23 mouse cellular contexts compared by ENCODE assay signal in the genomic region with DNA sequence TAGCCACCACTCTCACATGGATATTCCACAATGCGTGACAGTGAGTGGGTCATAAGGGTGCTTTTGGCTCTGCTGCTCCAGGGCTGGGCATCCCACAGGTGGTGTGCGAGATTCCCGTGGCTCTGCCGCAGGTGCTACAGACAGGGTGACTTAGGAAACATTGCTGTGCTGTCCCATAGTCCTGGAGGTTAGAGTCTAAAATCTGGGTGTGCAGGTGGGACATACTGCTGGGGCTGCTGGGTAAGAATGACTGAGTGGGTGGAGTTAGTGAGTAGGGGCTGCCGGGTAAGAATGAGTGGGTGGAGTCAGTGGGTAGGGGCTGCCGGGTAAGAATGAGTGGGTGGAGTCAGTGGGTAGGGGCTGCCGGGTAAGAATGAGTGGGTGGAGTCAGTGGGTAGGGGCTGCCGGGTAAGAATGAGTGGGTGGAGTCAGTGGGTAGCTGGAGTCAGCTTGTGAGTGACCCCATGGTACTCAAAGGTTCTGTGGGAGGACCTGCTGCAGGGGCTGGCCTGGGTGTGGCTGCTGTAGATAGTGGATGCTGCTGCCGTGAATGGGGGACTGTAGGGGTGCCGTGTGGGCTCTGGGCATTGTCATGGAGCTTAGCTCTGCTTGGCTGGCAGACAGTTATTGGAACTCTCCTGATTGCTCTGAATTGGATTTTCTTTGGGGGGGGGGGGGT. TPM values are rescaled to one million over a fixed set of nuclear protein-coding genes. Genes with fewer than 3 reads are reported as not detected.
DNase-seq lines count a peak whose midpoint lies in the region; ATAC-seq and TF ChIP-seq lines count a peak whose summit lies in the region.
"Had no signal": no experiment of that assay in that cellular context is flagged by ENCODE, and none has a peak within 500 bp of the region (broad histone marks: within the 10 kb centered on the region; RNA-seq: fewer than 3 reads in every experiment).

No protein-coding gene starts in this region.

- peak overlapping the region; percentile 93; the same call in 1 of the 2 replicates for H3K27ac ChIP-seq in gastrocnemius, adult 2 months
- no peak overlapping the region for H3K27ac ChIP-seq in CH12.LX (ENCODE audit: insufficient read depth, low read depth)
- H3K27ac ChIP-seq in liver, embryonic 13.5 days, result no peak overlapping the region
- H3K27ac ChIP-seq in forebrain, embryonic 15.5 days (replicated peaks), result no peak overlapping the region
- H3K27ac ChIP-seq: embryonic facial prominence, embryonic 10.5 days; heart, adult 2 months; hindbrain, embryonic 12.5 days; limb, embryonic 12.5 days; midbrain, embryonic 12.5 days had no signal

- no peak overlapping the region for H3K4me2 ChIP-seq in CH12.LX (ENCODE audit: insufficient read depth, low read depth, poor library complexity, severe bottlenecking)
- no peak overlapping the region for H3K4me2 ChIP-seq in liver, embryonic 13.5 days
- H3K4me2 ChIP-seq in forebrain, embryonic 15.5 days (replicated peaks), result no peak overlapping the region
- H3K4me2 ChIP-seq: hindbrain, embryonic 12.5 days; limb, embryonic 12.5 days; midbrain, embryonic 12.5 days had no signal

- peaks cover 19% of the 10 kb centered on the region for H3K27me3 ChIP-seq in CH12.LX (replicated peaks)
- H3K27me3 ChIP-seq in liver, embryonic 13.5 days, result no peaks in the 10 kb centered on the region
- H3K27me3 ChIP-seq in forebrain, embryonic 15.5 days, result no peaks in the 10 kb centered on the region
- H3K27me3 ChIP-seq: hindbrain, embryonic 12.5 days; limb, embryonic 12.5 days; midbrain, embryonic 12.5 days had no signal

- peak; percentile 43; the same call in 1 of the 2 replicates for TF ChIP-seq POLR2A in CH12.LX (IDR thresholded peaks at IDR 0.05; ENCODE audit: low read depth, low read length)

- no peak overlapping the region for H3K4me3 ChIP-seq in gastrocnemius, adult 2 months
- H3K4me3 ChIP-seq in CH12.LX (replicated peaks in 1 of 3; ENCODE audit: low read depth in 2 of 3, low read length in 2 of 3, poor library complexity in 1 of 3), result peak overlapping the region in 2 of 3 experiments; percentile 17 to 22
- H3K4me3 ChIP-seq in liver, embryonic 13.5 days (replicated peaks), result no peak overlapping the region
- no peak overlapping the region for H3K4me3 ChIP-seq in forebrain, embryonic 15.5 days
- H3K4me3 ChIP-seq: embryonic facial prominence, embryonic 10.5 days; heart, adult 2 months; hindbrain, embryonic 12.5 days; limb, embryonic 12.5 days; midbrain, embryonic 12.5 days had no signal

- peaks cover 4 to 29% of the 10 kb centered on the region in 2 experiments; a peak in 3 of 4 replicates for H3K4me1 ChIP-seq in CH12.LX (ENCODE audit: control insufficient read depth in 1 of 2, insufficient read depth in 2 of 2)
- H3K4me1 ChIP-seq in liver, embryonic 13.5 days (replicated peaks), result peaks cover 16% of the 10 kb centered on the region
- H3K4me1 ChIP-seq in forebrain, embryonic 15.5 days, result no peaks in the 10 kb centered on the region
- H3K4me1 ChIP-seq: embryonic facial prominence, embryonic 10.5 days; hindbrain, embryonic 12.5 days; limb, embryonic 12.5 days; midbrain, embryonic 12.5 days had no signal

- in situ Hi-C loops in CH12.LX (cut with MboI; ENCODE audit: low pct_ligation_motif_present, low pct_unique_long_range_greater_than_20kb, low sequenced_read_pairs), result no loop called here

- H3K9ac ChIP-seq in CH12.LX (ENCODE audit: insufficient read depth, low read depth), result no peak overlapping the region
- no peak overlapping the region for H3K9ac ChIP-seq in liver, embryonic 13.5 days
- H3K9ac ChIP-seq in forebrain, embryonic 15.5 days (replicated peaks), result no peak overlapping the region
- H3K9ac ChIP-seq: hindbrain, embryonic 12.5 days; limb, embryonic 12.5 days; midbrain, embryonic 12.5 days had no signal

- ATAC-seq in common myeloid progenitor, adult 5-6 weeks (replicated peaks; ENCODE audit: low read depth, poor library complexity, severe bottlenecking), result peak; percentile 58
- peak; percentile 63; the same call in 1 of the 2 replicates for ATAC-seq in liver, embryonic 13.5 days (ENCODE audit: low read depth)
- ATAC-seq in forebrain, embryonic 15.5 days (replicated peaks), result no peak
- ATAC-seq: forebrain, embryonic 16.5 days had no signal

- dilution Hi-C loops in CH12.LX (cut with MboI; ENCODE audit: extremely low pct_ligation_motif_present, extremely low pct_unique_long_range_greater_than_20kb, low sequenced_read_pairs), result no loop called here

- H3K9me3 ChIP-seq in CH12.LX (replicated peaks; ENCODE audit: low read length), result no peaks in the 10 kb centered on the region
- no peaks in the 10 kb centered on the region for H3K9me3 ChIP-seq in liver, embryonic 13.5 days (replicated peaks)
- no peaks in the 10 kb centered on the region for H3K9me3 ChIP-seq in forebrain, embryonic 15.5 days
- H3K9me3 ChIP-seq: embryonic facial prominence, embryonic 10.5 days; hindbrain, embryonic 12.5 days; limb, embryonic 12.5 days; midbrain, embryonic 12.5 days had no signal

- intact Hi-C loops in gastrocnemius, adult 2 months (cut with DNase I), result no loop called here

- TF ChIP-seq CTCF in gastrocnemius, adult 2 months (IDR thresholded peaks at IDR 0.05), result no peak
- no peak for TF ChIP-seq CTCF in CH12.LX (conservative IDR thresholded peaks at IDR 0.05 in 1 of 2, IDR thresholded peaks at IDR 0.05 in 1 of 2; ENCODE audit: low read depth in 2 of 2, low read length in 2 of 2)

- DNase-seq in gastrocnemius, adult 2 months, result peak; percentile 13
- DNase-seq in gastrocnemius, adult 8-10 months (ENCODE audit: low spot score in 2 of 2), result no peak
- DNase-seq in CH12.LX (ENCODE audit: extremely low read depth), result peak; percentile 48
- peak; percentile 11 for DNase-seq in liver, embryonic 13.5 days
- DNase-seq in urinary bladder, postnatal 14 days (ENCODE audit: low spot score), result no peak
- no peak for DNase-seq in ovary, adult 18-20 months (ENCODE audit: low spot score)
- DNase-seq: adrenal gland, adult 2 months; cerebellum, adult 11 months; cerebellum, postnatal 25 days; heart, adult 2 months; kidney, adult 11 months; kidney, postnatal 10 days; lung, adult 18-20 months; lung, postnatal 4 days; thymus, postnatal 25 days had no signal

- no peaks in the 10 kb centered on the region for H3K36me3 ChIP-seq in CH12.LX (replicated peaks in 1 of 2; ENCODE audit: control insufficient read depth in 1 of 2, insufficient read depth in 1 of 2, low read length in 1 of 2)
- H3K36me3 ChIP-seq in liver, embryonic 13.5 days, result no peaks in the 10 kb centered on the region
- H3K36me3 ChIP-seq in forebrain, embryonic 15.5 days, result no peaks in the 10 kb centered on the region
- H3K36me3 ChIP-seq: embryonic facial prominence, embryonic 10.5 days; hindbrain, embryonic 12.5 days; limb, embryonic 12.5 days; midbrain, embryonic 12.5 days had no signal

- TF ChIP-seq RAD21 in CH12.LX (IDR thresholded peaks at IDR 0.05; ENCODE audit: low read depth, low read length), result no peak

- no peaks in the 10 kb centered on the region for H3K79me2 ChIP-seq in CH12.LX (replicated peaks; ENCODE audit: control insufficient read depth, extremely low read depth, insufficient read depth, poor library complexity, severe bottlenecking)

- 30% methylated on average over 10 of the region's 10 CpGs for WGBS in liver, embryonic 13.5 days (ENCODE audit: insufficient replicate concordance)
- WGBS in forebrain, embryonic 15.5 days, result 49% methylated on average over 10 of the region's 10 CpGs

- no peak for TF ChIP-seq EP300 in CH12.LX (IDR thresholded peaks at IDR 0.05; ENCODE audit: low read length)

TF ChIP-seq in CH12.LX, 34 proteins besides CTCF, POLR2A, EP300 and RAD21:
- TF ChIP-seq JUND (conservative IDR thresholded peaks at IDR 0.05; ENCODE audit: low read depth, low read length) (no peak), TBP (conservative IDR thresholded peaks at IDR 0.05; ENCODE audit: low read depth, low read length) (0 out of 2 replicates have a peak, but pooled peaks have one; percentile 34)
TF ChIP-seq in CH12.LX: peak in this region for 1.

RNA-seq across cellular contexts. Expression of gene Ablim2, which starts 32.8 kb away (rescaled TPM):
- total RNA-seq in gastrocnemius, adult 2 months (2021), result 10 to 100 TPM; 40.7 to 42.5 TPM
- 10 to 100 TPM; 36.1 to 43.4 (median 40.7) TPM for total RNA-seq in gastrocnemius, adult 8-10 months (2022)
- 3.7 and 11.0 TPM in 2 replicates for total RNA-seq in CH12.LX (2012; rRNA removed)
- 4.7 and 12.2 TPM in 2 replicates for total RNA-seq in CH12.LX (2014; rRNA removed)
- polyA plus RNA-seq in CH12.LX (2012; ENCODE audit: insufficient read length, low read depth), result 2.6 and 4.4 TPM in 2 replicates
- total RNA-seq in common myeloid progenitor, adult 5-6 weeks (2017), result not detected in 2 replicates
- polyA plus RNA-seq in liver, embryonic 13.5 days (2015; fragmentation: Nextera tagmentation; extraction: Ambion mirVana), result 0.03 and 0.18 TPM in 2 replicates
- polyA plus RNA-seq in forebrain, embryonic 15.5 days (2015; fragmentation: Nextera tagmentation; extraction: Ambion mirVana), result 8.5 and 9.1 TPM in 2 replicates
- total RNA-seq: neutrophil, adult 5-6 weeks had no signal

RNA-seq across cellular contexts. Expression of gene Sh3tc1, which starts 50.7 kb away (rescaled TPM):
- total RNA-seq in gastrocnemius, adult 2 months (2021), result 1 to 10 TPM; 2.2 to 2.4 TPM
- total RNA-seq in gastrocnemius, adult 8-10 months (2022), result 1 to 10 TPM; 1.4 to 2.9 (median 1.9) TPM
- total RNA-seq in CH12.LX (2012; rRNA removed), result 0.85 and 0.97 TPM in 2 replicates
- total RNA-seq in CH12.LX (2014; rRNA removed), result 1.2 and 1.4 TPM in 2 replicates
- polyA plus RNA-seq in CH12.LX (2012; ENCODE audit: insufficient read length, low read depth), result 2.3 and 3.5 TPM in 2 replicates
- 3.9 and 8.5 TPM in 2 replicates for total RNA-seq in common myeloid progenitor, adult 5-6 weeks (2017)
- polyA plus RNA-seq in liver, embryonic 13.5 days (2015; fragmentation: Nextera tagmentation; extraction: Ambion mirVana), result 2.1 TPM in 2 replicates
- 1.5 and 1.9 TPM in 2 replicates for polyA plus RNA-seq in forebrain, embryonic 15.5 days (2015; fragmentation: Nextera tagmentation; extraction: Ambion mirVana)

Comparison
In these comparisons a context has a peak if more than half of its experiments do, and no peak if none do; other contexts are left out.
1. DNase-seq: peak in gastrocnemius, adult 2 months (single experiment), CH12.LX (single experiment) and liver, embryonic 13.5 days (single experiment); none in gastrocnemius, adult 8-10 months (0 of 2), urinary bladder, postnatal 14 days (single experiment) and ovary, adult 18-20 months (single experiment).
2. H3K4me3 ChIP-seq: peak in CH12.LX (2 of 3); none in gastrocnemius, adult 2 months (single experiment), liver, embryonic 13.5 days (single experiment) and forebrain, embryonic 15.5 days (single experiment).